Mouse (Mus musculus): Measurements from ENCODE around the gene Ptprcap. TPM values are rescaled to one million over a fixed set of nuclear protein-coding genes. Genes with fewer than 3 reads are reported as not detected.

Gene Ptprcap
- total and polyA plus RNA-seq, 2 experiments from 2014 or later: 0.28 to 0.38 TPM

DNA sequence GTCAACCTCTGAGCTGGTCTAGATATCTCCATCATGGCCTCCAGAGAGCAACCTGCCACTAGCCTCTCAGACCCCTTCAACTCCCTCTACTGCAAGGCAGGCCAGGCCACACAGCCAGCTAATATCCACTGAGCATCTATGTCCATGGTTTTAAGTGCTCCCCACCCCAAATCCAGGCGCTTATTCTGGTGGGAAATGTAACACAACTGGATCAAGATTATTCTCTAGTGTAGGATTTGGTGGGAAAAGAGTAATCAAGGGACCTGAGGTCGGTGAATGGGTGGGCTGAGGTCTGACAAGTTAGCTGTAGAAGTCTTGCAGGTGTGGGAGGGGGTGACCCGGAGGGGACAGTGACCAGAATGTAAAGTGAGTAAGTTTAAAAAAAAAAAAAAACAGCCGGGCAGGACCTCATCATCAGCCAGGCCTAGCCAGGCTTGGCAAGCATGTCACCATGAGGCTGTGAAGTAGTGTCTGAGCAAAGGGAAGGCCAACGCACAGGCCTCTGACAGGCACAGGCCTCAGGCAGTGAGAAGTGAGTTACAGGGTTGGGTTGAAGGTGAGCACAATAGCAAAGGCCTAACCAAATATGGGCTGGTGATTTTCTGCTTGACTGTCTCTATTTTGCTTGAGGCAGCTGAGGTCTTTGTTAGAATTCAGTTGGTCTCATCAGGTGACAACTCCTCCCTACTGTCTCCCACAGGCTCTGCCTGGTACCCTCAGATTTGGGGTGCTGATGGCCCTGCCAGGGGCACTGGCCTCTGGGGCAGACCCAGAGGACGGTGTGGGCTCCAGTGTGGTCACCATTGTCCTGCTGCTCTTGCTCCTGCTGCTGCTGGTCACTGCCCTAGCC lies 2.0 kb downstream of the Ptprcap start:
- Histone ChIP-seq H3K4me1 (ENCODE audit: insufficient read depth, low read length) (no peaks in the 10 kb centered on the region), H3K27me3 (ENCODE audit: insufficient read depth, low read length) (no peaks in the 10 kb centered on the region), H3K27ac (ENCODE audit: low read depth, low read length) (no peak overlapping the region), H3K4me2 (ENCODE audit: low read depth, low read length, poor library complexity, severe bottlenecking) (no peak overlapping the region), H3K9ac (replicated peaks; ENCODE audit: low read length, poor library complexity, severe bottlenecking) (no peak overlapping the region), H3K9me3 (ENCODE audit: low read length) (no peaks in the 10 kb centered on the region), H3K4me3 (ENCODE audit: low read depth, low read length) (no peak overlapping the region), H3K36me3 (ENCODE audit: insufficient read depth, low read length) (peaks cover 65% of the 10 kb centered on the region)
- TF ChIP-seq CTCF (IDR thresholded peaks at IDR 0.05): no peak
- DNase-seq (ENCODE audit: low spot score) (no peak), ATAC-seq (ENCODE audit: low FRiP score) (no peak)
- WGBS: 78% methylated on average over 6 of the region's 6 CpGs

DNA sequence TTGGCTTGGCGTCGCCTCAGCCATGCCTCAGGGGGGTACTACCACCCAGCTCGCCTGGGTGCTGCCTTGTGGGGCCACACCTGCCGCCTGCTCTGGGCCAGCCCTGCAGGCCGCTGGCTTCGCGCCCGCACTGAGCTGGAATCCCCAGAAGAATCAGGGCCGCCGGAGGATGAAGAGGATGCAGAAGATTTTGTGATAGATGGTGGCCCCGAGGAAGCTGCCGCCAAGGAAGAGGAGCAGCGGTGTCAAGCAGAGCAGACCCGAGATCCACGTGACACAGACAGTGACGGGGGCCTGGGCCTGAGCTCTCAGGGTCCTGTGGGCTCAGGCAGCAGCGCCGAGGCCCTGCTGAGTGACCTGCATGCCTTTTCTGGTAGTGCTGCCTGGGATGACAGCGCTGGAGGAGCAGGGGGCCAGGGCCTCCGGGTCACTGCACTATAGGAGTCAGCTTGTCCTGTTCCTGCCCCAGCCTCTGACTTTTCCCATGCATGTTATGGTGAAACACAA lies 2.7 kb downstream of the Ptprcap start:
- Histone ChIP-seq H3K4me1 (ENCODE audit: insufficient read depth, low read length) (no peaks in the 10 kb centered on the region), H3K27me3 (ENCODE audit: insufficient read depth, low read length) (no peaks in the 10 kb centered on the region), H3K9me3 (ENCODE audit: low read length) (no peaks in the 10 kb centered on the region), H3K4me2 (ENCODE audit: low read depth, low read length, poor library complexity, severe bottlenecking) (no peak overlapping the region), H3K27ac (ENCODE audit: low read depth, low read length) (no peak overlapping the region), H3K36me3 (ENCODE audit: insufficient read depth, low read length) (peaks cover 65% of the 10 kb centered on the region), H3K9ac (replicated peaks; ENCODE audit: low read length, poor library complexity, severe bottlenecking) (0 out of 2 replicates have a peak overlapping the region, but pooled peaks have one; percentile 8), H3K4me3 (ENCODE audit: low read depth, low read length) (no peak overlapping the region)
- ATAC-seq (ENCODE audit: low FRiP score) (no peak), DNase-seq (ENCODE audit: low spot score) (no peak)
- 69% methylated on average over 20 of the region's 20 CpGs for WGBS
- no peak for TF ChIP-seq CTCF (IDR thresholded peaks at IDR 0.05)

DNA sequence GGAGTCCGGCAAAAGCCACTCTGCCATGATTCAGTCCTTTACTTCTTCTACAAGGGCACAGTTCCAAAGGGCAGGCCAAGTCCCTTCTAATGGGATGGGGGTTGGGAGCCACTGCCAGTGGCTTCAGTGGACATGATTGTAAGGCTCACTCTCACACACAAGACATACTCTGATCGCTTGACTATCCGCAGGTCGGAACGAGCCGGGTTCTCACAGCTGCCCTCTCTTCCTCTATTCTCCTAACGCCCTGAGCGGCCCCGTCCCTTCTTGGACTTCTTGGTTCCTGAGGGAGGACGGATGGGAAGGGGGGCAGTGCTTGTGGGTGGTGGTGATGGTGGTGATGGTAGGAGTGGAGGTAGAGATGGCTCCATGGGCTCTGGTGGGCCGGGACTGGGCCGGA lies 3.4 kb downstream of the Ptprcap start:
- WGBS: 95% methylated on average over 12 of the region's 12 CpGs

GRCm38 (mm10) chr19:4159049-4159448 lies 5.6 kb downstream of the Ptprcap start:
- WGBS: 98% methylated on average over 8 of the region's 8 CpGs
- no peaks in the 10 kb centered on the region for H3K27me3 ChIP-seq (ENCODE audit: insufficient read depth, low read length)
- H3K27ac ChIP-seq (ENCODE audit: low read depth, low read length): no peak overlapping the region
- H3K4me3 ChIP-seq (ENCODE audit: low read depth, low read length): no peak overlapping the region
- no peak overlapping the region for H3K4me2 ChIP-seq (ENCODE audit: low read depth, low read length, poor library complexity, severe bottlenecking)
- peaks cover 53% of the 10 kb centered on the region for H3K36me3 ChIP-seq (ENCODE audit: insufficient read depth, low read length)
- TF ChIP-seq CTCF (IDR thresholded peaks at IDR 0.05): no peak
- no peak for DNase-seq (ENCODE audit: low spot score)
- peaks cover 6% of the 10 kb centered on the region; the same call in 1 of the 2 replicates for H3K4me1 ChIP-seq (ENCODE audit: insufficient read depth, low read length)
- H3K9me3 ChIP-seq (ENCODE audit: low read length): no peaks in the 10 kb centered on the region
- ATAC-seq (ENCODE audit: low FRiP score): no peak
- no peak overlapping the region for H3K9ac ChIP-seq (replicated peaks; ENCODE audit: low read length, poor library complexity, severe bottlenecking)

More for the DNA sequence above, 3.4 kb downstream of the Ptprcap start:
- Histone ChIP-seq H3K4me1 (ENCODE audit: insufficient read depth, low read length) (no peaks in the 10 kb centered on the region), H3K9ac (replicated peaks; ENCODE audit: low read length, poor library complexity, severe bottlenecking) (no peak overlapping the region), H3K4me3 (ENCODE audit: low read depth, low read length) (no peak overlapping the region), H3K4me2 (ENCODE audit: low read depth, low read length, poor library complexity, severe bottlenecking) (no peak overlapping the region), H3K36me3 (ENCODE audit: insufficient read depth, low read length) (peaks cover 65% of the 10 kb centered on the region), H3K27me3 (ENCODE audit: insufficient read depth, low read length) (no peaks in the 10 kb centered on the region), H3K27ac (ENCODE audit: low read depth, low read length) (no peak overlapping the region), H3K9me3 (ENCODE audit: low read length) (no peaks in the 10 kb centered on the region)
- DNase-seq (ENCODE audit: low spot score) (no peak), ATAC-seq (ENCODE audit: low FRiP score) (no peak)
- no peak for TF ChIP-seq CTCF (IDR thresholded peaks at IDR 0.05)

- H3K27me3 ChIP-seq (ENCODE audit: insufficient read depth, low read length): no peaks in the 10 kb centered on the region
- H3K4me3 ChIP-seq (ENCODE audit: low read depth, low read length): peak within 1 kb of the TSS; percentile 69
- TF ChIP-seq CTCF (IDR thresholded peaks at IDR 0.05): no peak
- H3K9ac ChIP-seq (replicated peaks; ENCODE audit: low read length, poor library complexity, severe bottlenecking): peak within 1 kb of the TSS; percentile 76
- H3K4me2 ChIP-seq (ENCODE audit: low read depth, low read length, poor library complexity, severe bottlenecking): peak within 1 kb of the TSS; percentile 91
- peaks cover 32% of the 10 kb centered on the region for H3K36me3 ChIP-seq (ENCODE audit: insufficient read depth, low read length)
- WGBS: 6% methylated on average over 42 of the region's 42 CpGs
- no peaks in the 10 kb centered on the region for H3K9me3 ChIP-seq (ENCODE audit: low read length)
- H3K4me1 ChIP-seq (ENCODE audit: insufficient read depth, low read length): peaks cover 6% of the 10 kb centered on the region; the same call in 1 of the 2 replicates
- H3K27ac ChIP-seq (ENCODE audit: low read depth, low read length): peak within 1 kb of the TSS; percentile 71
- ATAC-seq (ENCODE audit: low FRiP score): peak; percentile 86
- DNase-seq (ENCODE audit: low spot score): peak; percentile 99
Measured at GRCm38 (mm10) chr19:4162646-4163542, 9.5 kb downstream of the Ptprcap start, which contains the start of gene Rps6kb2. Rps6kb2 (minus strand) TSS chr19:4163354.

All from midbrain, postnatal 0 days (tissue).